Mouse (Mus musculus) ES-E14 (cell line): Measurements from ENCODE around the gene Psmg1. TPM values are rescaled to one million over a fixed set of nuclear protein-coding genes. Genes with fewer than 3 reads are reported as not detected.

Experiments used
- DNase-seq: peaks from one replicate; pipeline ENCODE4 v3.0.0-alpha.2; 2013; ENCODE audit warnings: low read depth, low spot score
- H3K27ac ChIP-seq: 2 replicates; pipeline ENCODE4 v1.5.1; 2012; ENCODE audit warnings: low read depth, mild to moderate bottlenecking, low read length, moderate library complexity, mixed read lengths; ENCODE audit not compliant: poor library complexity, insufficient read depth, severe bottlenecking
- H3K36me3 ChIP-seq: 2 replicates; pipeline ENCODE4 v1.6.1; 2012; ENCODE audit warnings: mild to moderate bottlenecking, low read length, moderate library complexity, mixed read lengths; ENCODE audit not compliant: control insufficient read depth, poor library complexity, insufficient read depth, severe bottlenecking
- H3K4me1 ChIP-seq, 2 experiments: fragments of 150-350 bp in 1 of 2; sonication (generic) in 1 of 2; 2 replicates each; pipeline ENCODE4 v1.6.1; 2012; ENCODE audit warnings: low read length in 2 of 2, mild to moderate bottlenecking in 1 of 2, mixed read lengths in 1 of 2; ENCODE audit not compliant: control insufficient read depth in 2 of 2, insufficient read depth in 2 of 2, poor library complexity in 1 of 2
- H3K4me3 ChIP-seq, 2 experiments: fragments of 150-350 bp in 1 of 2; sonication (generic) in 1 of 2; 2 replicates each; pipeline ENCODE4 v1.5.1; 2012; ENCODE audit warnings: low read length in 2 of 2, low read depth in 1 of 2, mild to moderate bottlenecking in 1 of 2, mixed read lengths in 1 of 2; ENCODE audit not compliant: insufficient read depth in 1 of 2, poor library complexity in 1 of 2, severe bottlenecking in 1 of 2
- H3K9ac ChIP-seq: 2 replicates; pipeline ENCODE4 v1.6.1; 2012; ENCODE audit warnings: low read depth, mild to moderate bottlenecking, low read length, mixed read lengths; ENCODE audit not compliant: poor library complexity, insufficient read depth, severe bottlenecking
- H3K9me3 ChIP-seq: fragments of 150-350 bp; sonication (generic); 2 replicates; pipeline ENCODE4 v1.6.1; 2012; ENCODE audit warnings: low read depth, mild to moderate bottlenecking, low read length; ENCODE audit not compliant: control insufficient read depth, insufficient read depth
- CHD2 ChIP-seq: IDR thresholded peaks from 2 replicates; pipeline ENCODE4 v1.6.1; 2014; ENCODE audit warnings: mild to moderate bottlenecking, low read depth, low read length, inconsistent platforms
- HCFC1 ChIP-seq: IDR thresholded peaks from 2 replicates; pipeline ENCODE4 v1.6.1; 2012; ENCODE audit warnings: low read length, inconsistent platforms, borderline replicate concordance; ENCODE audit not compliant: insufficient read depth
- MAFK ChIP-seq: IDR thresholded peaks from 2 replicates; pipeline ENCODE4 v1.6.1; 2014; ENCODE audit warnings: mild to moderate bottlenecking, low read depth, low read length, inconsistent platforms; ENCODE audit not compliant: insufficient read depth
- ZC3H11A ChIP-seq: IDR thresholded peaks from 2 replicates; pipeline ENCODE4 v1.6.1; 2012; ENCODE audit warnings: low read depth, mild to moderate bottlenecking, inconsistent platforms, low read length, borderline replicate concordance
- ZNF384 ChIP-seq: IDR thresholded peaks from 2 replicates; pipeline ENCODE4 v1.6.1; 2012; ENCODE audit warnings: low read depth, low read length, inconsistent platforms
- in situ Hi-C, 2 experiments: fragments of 600-800 bp; cut with MboI; formaldehyde crosslinking; loops; one replicate each; pipeline ENCODE4 v1.15.1; 2025; ENCODE audit warnings: low sequenced_read_pairs in 2 of 2, inconsistent platforms in 1 of 2; ENCODE audit not compliant: unreplicated experiment in 2 of 2
- total RNA-seq: library from RNA; depleted of rRNA; stranded (reverse); fragments of 300-350 nt; gene quantifications from 2 replicates; pipeline ENCODE4 v1.2.3, GENCODE M21; 2012; rRNA removed

The Psmg1 gene
- total RNA-seq, 1 experiment = 92.9 TPM

DNA sequence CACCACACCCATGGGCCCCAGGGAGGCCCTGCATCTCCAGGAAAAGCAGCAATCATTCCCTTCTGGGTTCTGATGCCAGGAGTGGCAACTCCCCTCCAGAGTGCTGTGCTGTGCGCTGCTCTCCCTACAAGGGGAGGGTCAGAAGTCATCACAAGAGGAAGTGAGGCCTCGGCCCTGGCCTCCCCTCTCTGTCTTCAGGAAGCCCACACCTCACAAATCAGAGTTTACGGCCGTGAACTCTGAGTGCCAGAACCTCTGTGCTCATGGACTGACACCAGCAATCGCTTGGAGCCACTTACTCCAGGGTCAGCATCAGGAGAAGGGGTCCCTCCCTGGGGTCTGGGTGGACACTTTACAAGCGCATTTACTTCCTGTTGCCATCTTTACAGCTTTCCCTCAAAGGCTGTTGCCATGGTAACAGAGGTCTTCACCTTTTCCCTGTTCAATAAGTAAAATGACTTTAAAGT lies 55.2 kb downstream of the Psmg1 start:
- TF ChIP-seq ZC3H11A = no peak
- no peak for TF ChIP-seq ZNF384
- TF ChIP-seq HCFC1 = no peak
- no peak for TF ChIP-seq CHD2
- TF ChIP-seq MAFK = no peak
- no peak for DNase-seq
- no peaks in the 10 kb centered on the region for H3K4me1 ChIP-seq
- no peaks in the 10 kb centered on the region for H3K36me3 ChIP-seq
- in situ Hi-C loops = loop anchor here in 1 of 2 experiments (25.0 kb wide), 1 partner anchor 473 kb away; no protein-coding TSS in a partner anchor
- H3K4me3 ChIP-seq = no peak overlapping the region
- H3K9me3 ChIP-seq = no peaks in the 10 kb centered on the region
- no peak overlapping the region for H3K9ac ChIP-seq
- H3K27ac ChIP-seq = no peak overlapping the region

DNA sequence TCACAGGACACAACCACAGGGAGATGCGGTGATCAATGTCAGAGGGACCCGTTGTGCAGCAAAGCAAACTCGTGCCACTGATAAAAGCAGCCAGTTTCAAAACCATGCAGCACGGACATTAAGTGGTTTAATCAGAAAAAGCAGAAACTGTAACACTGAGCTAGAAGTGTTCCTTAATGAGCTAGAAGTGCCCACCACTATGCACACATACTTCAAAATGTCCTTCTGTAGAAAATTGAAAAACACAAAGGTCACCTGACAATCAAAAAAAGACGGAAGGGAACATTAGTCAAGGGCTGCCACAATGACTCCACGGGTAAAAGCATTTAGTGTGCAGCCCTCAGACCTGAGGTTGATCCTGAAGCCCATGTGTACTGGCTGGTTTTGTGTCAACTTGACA lies 57.9 kb downstream of the Psmg1 start:
- Histone ChIP-seq H3K4me1 (no peaks in the 10 kb centered on the region), H3K9ac (no peak overlapping the region), H3K36me3 (no peaks in the 10 kb centered on the region), H3K27ac (no peak overlapping the region), H3K4me3 (no peak overlapping the region), H3K9me3 (no peaks in the 10 kb centered on the region)
- TF ChIP-seq CHD2 = no peak
- TF ChIP-seq HCFC1 = no peak
- no peak for TF ChIP-seq MAFK
- TF ChIP-seq ZC3H11A = no peak
- no peak for TF ChIP-seq ZNF384
- in situ Hi-C loops = loop anchor here in 1 of 2 experiments (25.0 kb wide), 1 partner anchor 471 kb away; no protein-coding TSS in a partner anchor
- no peak for DNase-seq

DNA sequence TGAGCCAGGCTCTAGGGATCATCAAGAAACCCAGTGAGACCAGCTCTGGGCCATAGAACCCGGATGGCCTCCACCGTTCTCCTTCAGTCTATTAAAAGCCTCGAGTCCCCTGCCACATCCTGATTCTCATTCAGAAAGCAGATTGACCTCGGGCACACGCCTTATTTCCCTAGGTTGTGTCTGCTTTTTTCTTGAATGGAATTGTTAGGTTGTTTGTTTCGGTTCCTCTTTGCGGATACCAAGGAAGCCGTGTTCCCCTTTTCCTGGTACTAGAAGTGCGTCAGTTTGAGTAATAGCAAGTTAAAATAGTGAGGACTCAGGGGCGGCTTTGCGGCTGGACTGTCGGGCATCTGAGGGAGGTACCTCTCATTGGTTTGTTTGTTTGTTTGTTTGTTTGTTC lies 59.3 kb downstream of the Psmg1 start:
- no peak for DNase-seq
- Histone ChIP-seq H3K9me3 (no peaks in the 10 kb centered on the region), H3K9ac (no peak overlapping the region), H3K36me3 (no peaks in the 10 kb centered on the region), H3K27ac (no peak overlapping the region), H3K4me3 (no peak overlapping the region), H3K4me1 (no peaks in the 10 kb centered on the region)
- in situ Hi-C loops = loop anchor here in 1 of 2 experiments (25.0 kb wide), 1 partner anchor 469 kb away; no protein-coding TSS in a partner anchor
- no peak for TF ChIP-seq HCFC1
- TF ChIP-seq ZC3H11A = no peak

Other genes with a start within 250 kb of the Psmg1 start
- 117 and 146 TPM in 2 replicates for gene Brwd1, start 91.6 kb upstream of the Psmg1 start, total RNA-seq
- 278 and 403 TPM in 2 replicates for gene Hmgn1, start 136.8 kb upstream of the Psmg1 start, total RNA-seq
- 93.7 and 126 TPM in 2 replicates for gene Wrb, start 154.4 kb upstream of the Psmg1 start, total RNA-seq
- gene Lca5l, start 201.3 kb upstream of the Psmg1 start, total RNA-seq = 0.58 and 0.74 TPM in 2 replicates
- gene Sh3bgr, start 209.5 kb upstream of the Psmg1 start, total RNA-seq = 1.9 and 3.2 TPM in 2 replicates
- 0.05 TPM in 1 of 2 replicates, not detected in the other for gene B3galt5, start 244.8 kb upstream of the Psmg1 start, total RNA-seq